Mouse (Mus musculus): ENCODE results near the gene Hnrnpl.

The Hnrnpl gene

DNA sequence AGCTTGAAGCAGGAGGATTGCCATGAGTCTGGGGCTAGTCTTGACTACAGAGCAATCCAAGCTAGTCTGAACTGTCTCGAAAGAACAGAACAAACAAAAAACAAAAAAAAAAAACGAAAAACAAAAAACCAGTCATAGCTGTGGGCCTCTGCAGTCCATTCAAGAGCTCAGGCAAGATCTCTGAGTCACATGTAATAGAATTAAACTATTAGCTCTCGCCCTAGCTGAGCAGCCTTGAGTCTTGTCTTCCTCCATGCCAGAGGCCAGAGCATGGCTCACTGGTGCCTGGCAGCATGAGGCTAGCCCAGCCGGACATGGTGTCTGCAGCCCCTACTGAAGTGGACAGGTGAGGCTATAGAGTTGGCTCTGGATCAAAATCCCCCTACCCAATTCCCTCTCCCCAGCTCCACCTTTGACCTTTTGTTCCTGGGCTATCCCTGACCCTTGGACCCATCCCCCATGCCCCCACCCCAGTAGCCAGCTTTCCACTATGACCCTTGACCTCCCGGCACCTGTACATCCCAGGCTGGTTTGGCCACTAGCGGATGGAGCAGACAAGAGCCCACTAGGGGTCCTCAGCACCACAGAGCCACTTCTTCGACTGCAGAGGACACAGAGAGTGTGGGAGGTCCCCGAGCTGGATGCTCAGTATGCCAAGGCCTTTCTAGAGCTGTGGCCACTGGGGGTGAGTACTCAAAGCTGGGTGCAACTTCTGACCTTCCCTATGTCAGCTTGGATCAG lies 18.1 kb upstream of the Hnrnpl start:
- peak; percentile 73 for DNase-seq (ENCODE audit: low spot score)

DNA sequence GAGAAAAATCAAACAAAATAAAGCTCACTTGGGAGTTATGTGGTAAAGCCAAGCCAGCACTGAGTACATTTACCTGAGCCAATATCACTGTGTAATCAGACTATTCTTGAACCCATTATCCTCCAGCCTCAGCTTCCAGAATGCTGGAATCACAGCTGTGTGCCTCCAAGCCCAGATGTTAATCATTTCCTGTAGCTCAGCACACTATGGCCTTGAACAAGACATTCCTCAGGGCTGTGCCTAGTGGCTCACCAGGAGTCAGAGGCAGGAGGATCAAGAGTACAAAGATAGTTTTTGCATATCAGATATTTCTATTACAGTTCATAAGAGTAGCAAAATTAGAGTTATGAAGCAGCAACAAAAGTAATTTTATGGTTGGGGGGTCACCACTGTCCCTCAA lies 16.6 kb upstream of the Hnrnpl start:
- DNase-seq (ENCODE audit: low spot score), result no peak

DNA sequence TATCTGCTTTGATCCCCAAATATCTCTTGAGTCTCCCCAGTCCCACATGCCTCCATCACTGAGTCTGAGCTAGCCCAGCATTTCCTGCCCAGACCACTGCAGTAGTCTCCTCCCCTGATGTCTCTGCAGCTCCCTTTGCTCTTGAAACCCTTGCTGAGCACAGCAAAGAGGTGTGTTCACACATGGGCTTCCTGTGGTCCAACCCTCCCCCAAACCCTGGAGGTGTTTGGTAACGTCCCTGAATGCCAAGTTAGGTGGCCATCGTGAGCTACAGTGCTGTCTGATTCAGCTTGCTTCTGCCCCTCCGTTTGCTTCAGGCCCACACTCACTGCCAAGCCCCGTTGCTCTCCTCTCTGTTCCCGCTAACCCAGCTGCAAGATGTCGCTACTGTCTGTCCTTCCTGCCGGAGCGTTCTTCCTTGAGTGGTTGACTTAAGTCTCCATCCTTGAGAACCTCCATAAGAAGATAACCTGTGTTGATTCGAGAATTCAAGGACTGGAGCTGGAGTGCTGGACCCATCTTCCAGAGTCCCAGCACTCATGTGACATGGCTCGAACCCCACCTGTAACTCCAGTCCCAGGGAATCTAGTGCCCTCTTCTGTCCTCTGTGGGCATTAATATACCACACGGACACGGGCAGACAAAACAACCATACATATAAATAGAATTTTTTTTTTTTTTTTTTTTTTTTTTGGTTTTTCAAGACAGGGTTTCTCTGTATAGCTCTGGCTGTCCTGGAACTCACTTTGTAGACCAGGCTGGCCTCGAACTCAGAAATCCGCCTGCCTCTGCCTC lies 15.8 kb upstream of the Hnrnpl start:
- DNase-seq (ENCODE audit: low spot score), result no peak

DNA sequence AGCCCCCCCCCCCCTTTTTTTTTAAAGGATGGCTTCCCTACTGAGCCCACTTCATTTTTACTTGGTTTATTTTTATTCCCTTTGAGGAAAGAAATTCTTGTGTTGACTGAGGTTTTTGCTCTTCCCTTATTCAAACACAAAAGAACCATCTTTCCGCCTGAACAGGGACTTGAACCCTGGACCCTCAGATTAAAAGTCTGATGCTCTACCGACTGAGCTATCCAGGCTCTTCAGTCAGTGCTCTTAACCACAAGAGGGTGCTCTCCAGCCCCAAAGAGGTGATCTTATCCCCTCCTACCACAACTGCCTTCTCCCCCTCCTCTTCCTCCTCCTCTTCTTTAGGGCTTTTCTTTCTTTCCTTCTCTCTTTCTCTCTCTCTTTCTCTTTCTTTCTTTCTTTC lies 14.5 kb upstream of the Hnrnpl start:
- DNase-seq (ENCODE audit: low spot score), result peak; percentile 45

DNA sequence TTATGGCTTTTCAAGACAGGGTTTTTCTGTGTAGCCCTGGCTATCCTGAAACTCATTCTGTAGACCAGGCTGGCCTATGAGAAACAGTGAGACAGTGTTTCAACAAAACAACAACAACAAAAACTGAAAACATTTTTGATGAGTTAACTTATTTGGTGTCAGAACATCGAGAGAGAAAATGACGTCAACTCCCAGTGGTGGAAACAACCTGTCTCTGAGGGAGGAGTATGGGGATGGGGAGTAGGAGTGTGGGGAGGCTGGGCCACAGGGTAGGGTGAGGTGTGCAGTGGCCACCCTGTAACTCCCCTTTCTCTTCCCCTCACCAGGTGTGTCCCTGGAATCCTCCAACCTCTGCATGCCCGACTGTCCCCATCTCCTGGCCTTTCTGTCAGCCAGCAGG lies 13.8 kb upstream of the Hnrnpl start:
- DNase-seq (ENCODE audit: low spot score), result no peak

DNA sequence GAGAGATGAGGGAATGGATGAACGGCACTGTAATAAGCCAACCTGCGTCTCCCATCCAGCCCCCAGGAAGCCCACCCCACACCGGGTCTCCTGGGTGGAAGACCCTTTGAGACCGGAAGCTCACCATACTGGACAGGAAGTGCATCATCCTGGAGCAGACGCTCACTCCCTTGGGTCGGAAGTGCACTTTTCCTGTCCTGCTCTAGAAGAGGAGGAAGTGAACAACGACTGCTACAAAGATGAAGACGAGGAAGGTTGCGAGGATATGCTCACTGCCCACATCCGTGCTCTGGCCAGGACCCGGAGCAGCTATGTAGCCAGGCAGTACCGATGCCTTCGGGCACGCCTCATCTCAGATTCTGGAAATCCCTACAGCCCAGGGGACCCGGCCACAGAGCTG lies 12.5 kb upstream of the Hnrnpl start:
- DNase-seq (ENCODE audit: low spot score), result no peak

DNA sequence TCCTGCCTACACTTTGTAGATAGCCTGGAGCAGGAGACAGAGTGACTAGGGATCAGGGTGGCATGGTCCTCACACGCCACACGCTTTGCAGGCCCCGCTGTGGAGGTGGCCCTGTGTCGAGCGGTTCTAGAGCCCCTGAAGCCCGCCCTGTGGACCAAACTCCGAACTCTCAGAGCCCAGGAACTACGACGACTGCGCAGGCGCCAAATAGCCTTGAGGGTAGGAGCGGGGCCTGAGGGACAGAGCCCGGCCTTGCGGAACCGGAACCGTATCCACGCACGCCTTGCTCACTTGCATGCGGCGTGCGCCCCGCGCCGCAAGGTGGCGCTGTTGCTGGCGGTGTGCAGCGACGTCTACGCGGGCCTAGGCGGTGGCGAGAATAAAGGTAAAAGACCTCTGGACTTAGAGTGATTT lies 11.8 kb upstream of the Hnrnpl start:
- DNase-seq (ENCODE audit: low spot score), result peak; percentile 80

DNA sequence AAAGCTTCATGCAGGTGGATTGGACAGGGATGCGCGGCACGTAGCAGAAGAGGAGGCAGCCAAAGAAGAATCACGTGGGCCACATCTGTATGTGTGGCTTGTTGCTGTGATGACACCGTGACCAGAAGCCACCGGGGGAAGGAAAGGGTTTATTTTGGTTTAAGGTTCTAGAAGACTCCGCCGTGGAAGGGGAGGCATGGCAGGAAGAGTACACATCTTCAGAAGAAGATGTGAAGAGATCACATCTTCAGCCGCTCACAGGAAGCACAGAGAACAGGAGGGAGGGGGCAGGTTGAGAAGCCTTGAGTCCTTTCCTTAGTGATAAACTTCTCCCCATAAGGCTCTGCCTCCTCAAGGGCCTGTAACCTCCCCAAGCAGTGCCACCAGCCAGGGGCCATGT lies 8.3 kb upstream of the Hnrnpl start:
- no peak for DNase-seq (ENCODE audit: low spot score)

DNA sequence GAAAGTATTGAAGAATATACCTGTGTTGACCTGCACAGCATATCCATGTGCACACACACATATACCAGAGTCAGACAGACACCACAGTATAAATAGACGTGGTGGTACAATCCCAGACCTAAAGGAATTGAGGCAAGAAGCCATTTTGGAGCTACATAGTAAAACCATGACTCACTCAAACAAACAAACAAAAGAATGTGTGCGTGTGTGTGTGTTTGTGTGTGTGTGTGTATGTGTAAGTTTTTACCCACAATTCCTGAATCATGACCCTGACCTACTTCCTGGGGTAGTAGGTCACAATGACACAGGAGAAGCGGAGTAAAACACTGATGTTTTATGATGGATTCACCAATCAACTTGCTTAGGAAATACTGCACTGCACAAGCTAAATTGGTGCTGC lies 6.9 kb upstream of the Hnrnpl start:
- peak; percentile 50 for DNase-seq (ENCODE audit: low spot score)

DNA sequence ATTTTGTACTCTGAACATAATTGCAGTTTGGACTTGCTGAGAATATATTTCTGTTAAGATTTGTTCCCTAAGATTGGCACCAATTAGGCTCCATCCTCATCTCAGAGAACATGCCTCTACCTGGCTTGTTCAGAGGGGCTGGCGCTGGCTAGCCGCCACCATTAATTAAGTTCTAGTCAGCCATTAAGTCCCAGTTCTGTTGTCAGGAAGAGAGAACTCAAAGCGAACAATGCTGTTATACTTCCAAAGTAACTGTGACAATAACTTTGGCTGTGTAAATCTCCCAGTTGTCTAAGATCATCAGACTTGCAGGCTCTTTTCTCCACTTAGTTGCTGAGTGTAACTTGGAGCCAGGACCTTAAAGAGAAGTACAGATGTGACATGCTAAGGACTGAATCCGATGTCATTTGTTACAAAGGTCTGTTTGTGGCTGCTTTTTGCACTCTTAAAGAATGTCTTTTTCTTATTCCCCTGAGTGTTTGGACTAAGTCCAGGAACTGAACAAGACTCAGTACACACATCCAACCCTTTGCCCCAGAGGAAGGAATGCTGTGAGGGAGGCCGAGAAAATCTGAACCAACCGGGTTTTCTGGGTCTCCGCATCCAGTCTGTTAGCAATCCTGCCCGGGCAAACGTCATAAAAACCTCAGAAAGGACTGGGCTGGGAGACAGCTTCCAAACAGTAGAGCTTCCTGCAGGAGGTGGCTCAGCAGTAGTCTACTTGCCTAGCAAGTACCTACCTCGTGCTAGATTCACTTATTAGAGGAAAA lies 6.3 kb upstream of the Hnrnpl start:
- peak; percentile 47 for DNase-seq (ENCODE audit: low spot score)

DNA sequence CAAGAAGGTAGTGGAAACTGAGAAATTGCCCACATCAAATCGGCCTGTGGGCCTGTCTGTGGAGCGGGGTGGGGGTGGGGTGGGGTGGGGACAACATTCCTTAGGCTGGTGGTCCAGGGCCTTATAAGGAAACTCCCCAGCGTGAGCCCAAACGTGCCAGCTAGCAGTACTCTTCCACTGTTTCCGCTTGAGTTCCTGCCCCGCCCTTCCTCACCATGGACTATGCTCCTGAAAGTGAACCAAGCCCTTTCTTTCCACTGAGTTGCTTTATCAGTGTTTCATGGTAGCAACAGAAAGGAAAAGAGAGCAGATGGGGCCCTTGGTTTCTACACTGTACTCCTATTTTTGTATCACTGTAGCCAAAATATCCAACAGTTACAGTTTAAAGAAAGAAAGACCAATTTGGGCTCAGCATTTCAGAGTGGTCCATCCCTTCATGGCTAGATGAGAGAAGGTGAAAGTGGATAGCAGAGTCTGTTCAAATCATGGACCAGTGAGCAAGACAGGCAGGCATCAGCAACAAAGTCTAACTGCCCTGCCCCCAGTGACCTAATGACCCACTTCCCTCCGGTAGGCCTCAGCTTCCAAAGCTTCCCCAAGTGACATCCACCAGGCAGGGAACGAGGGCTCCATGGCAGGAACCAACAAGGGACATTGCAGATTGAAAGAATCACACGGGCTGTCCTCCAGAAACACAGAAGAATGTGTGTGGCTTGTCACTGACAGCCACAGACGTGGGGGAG lies 5.3 kb upstream of the Hnrnpl start:
- peak; percentile 79 for DNase-seq (ENCODE audit: low spot score)

DNA sequence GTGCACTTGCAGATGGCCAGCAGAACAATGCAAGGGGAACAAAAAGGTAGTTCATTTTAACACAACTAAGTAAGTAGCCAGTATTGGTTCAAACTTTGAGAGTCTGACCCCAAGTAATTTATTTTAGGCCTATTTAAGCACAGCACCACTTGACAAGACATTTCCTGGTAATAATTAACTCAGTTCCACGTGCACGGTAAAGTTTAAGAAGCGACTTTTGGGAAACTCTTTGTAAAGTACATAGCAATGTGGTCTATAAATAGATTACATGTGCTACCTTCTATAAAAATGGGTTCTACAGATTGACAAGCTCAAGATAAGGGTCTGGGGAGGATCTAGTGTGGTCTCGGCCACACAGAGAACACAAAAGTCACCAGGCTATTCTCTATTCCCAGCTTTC lies 4.6 kb upstream of the Hnrnpl start:
- DNase-seq (ENCODE audit: low spot score), result no peak

DNA sequence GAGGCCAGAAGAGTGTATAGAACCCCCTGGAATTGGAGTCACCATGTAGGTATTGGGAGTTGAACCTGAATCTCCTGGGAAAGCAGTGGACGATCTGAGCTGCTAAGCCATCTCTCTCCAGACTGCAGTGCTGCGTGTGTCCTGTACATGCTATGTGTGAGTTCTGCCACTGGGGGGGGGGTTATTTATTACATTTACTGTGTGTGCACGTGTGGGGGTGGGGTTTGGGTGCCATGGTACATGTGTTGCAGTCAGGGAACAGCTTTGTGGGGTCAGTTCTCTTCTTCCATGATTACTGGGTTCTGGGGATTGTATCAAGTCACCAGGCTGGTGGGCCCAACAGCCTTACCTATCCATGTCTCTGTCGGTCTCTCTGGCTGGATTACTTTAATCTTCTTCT lies 1.5 kb upstream of the Hnrnpl start:
- peak; percentile 43 for DNase-seq (ENCODE audit: low spot score)

DNA sequence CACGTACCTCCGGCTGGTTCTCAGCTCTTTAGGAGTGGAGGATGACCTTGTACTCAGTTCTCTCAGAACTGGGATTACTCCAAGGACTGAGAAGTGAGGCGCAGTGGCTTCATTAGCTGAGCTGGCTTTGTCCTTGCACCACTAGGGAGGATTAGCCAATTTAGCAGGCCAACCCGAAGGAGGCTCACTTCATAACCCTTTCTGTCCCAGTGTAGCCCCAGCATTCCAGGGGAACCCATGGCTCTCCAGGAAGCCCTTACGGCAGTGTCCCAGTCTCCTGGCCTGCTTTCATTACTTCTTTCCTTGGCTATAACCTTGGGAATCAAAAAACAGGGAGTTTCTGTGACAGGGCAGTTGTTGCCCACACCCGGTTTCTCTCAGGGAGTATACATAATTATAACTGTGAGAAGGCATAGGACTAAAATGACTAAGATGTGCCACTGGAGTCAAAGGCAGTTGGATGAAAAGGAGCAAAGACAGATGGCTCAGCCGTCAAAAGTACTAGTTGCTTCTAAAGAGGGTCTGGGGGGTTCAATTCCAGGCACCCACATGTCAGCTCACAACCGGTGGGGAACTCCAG lies 610 bp upstream of the Hnrnpl start:
- DNase-seq (ENCODE audit: low spot score), result peak; percentile 44

DNA sequence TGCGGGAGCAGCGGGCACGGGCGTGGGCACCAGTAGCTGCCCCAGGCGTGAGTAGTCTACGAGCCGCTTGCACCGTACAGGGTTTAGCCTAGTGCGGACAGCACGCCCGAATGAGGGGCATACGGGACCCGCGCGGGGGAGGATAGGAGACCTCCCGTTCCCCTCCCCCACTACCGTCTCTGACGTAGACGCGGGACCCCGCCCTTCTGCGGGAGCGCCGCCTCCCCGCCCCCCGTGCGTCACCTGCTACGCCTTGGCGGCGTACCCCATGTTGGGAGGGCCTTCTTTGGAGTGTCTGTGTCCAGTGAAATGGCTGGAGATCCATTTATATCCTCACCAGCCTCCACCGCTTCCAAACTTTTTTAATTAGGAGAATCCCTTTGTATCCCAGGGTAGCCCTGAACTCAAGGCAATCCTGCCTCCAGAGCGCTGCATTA lies 634 bp downstream of the Hnrnpl start:
- DNase-seq (ENCODE audit: low spot score), result peak; percentile 93

DNA sequence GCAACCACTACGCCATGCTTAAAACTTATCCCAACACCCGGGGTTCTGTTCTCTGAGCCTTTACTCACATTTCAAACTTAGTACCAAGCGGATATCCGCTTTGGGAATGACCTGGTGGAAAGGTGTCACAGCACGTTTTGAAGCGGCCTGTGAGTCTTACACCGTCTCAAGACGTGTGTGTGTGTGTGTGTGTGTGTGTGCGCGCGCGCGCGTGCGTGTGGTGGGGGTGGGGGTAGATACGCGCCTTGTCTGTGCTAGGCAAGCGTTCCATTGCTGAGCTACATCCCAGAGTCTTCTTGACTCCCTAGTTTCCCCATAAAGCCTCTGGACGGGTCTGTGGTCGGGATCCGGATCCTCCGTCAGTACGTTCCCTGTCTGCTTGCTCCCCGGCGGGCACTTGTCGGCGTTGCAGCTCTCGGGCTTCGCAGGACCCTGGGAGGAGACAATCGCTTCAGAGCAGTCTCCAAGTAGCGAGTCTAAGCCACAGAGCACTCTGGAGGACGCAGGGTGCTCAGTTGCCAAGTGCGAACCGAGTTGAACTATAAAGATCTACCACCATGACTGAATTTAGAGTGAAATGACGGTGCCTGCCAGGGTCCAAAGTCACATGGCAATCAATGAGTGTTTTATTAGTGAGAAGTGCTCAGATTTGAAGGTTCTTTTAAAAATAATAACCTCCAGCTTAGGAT lies 1.2 kb downstream of the Hnrnpl start:
- peak; percentile 63 for DNase-seq (ENCODE audit: low spot score)

DNA sequence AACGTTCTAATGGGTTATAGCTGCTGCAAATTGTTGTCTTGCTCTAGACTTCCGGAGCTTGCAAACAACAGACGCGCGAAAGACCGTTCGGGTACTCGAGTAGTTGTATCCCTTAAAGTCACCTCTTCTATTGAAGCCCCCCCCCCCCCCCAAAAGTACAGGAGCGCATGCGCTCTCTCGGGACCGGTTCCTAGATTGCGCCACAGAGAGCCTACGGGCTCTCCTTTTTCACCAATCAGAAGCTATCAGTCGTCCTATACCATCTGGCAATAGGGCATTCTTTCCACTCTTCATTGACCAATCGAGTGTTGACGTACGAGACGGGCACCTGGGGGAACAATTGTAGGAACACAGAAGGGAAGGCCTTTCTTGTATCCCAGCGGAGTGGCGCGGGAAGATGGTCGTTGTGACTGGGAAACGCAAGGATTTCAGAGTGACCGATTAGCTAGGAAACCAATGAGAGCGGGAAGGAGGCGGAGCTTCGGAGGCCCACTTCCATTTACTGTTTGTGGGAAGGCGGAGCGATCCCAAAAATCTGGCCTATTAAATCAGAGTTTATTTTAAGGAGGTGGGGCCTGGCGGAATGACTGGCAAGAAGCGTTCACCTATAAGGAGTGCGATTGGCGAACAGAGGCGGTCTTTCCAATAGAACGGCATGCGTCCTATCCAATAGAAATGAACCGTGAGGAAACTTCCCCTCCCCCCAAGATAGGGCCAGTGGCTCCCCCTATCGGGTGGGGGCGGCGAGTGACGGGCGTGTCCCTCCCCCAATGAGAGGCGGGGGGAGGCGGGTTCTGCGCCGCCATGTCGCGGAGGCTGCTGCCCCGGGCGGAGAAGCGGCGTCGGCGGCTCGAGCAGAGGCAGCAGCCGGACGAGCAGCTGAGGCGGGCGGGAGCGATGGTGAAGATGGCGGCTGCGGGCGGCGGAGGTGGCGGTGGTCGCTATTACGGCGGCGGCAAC lies 2.0 kb downstream of the Hnrnpl start:
- DNase-seq (ENCODE audit: low spot score), result peak; percentile 100

DNA sequence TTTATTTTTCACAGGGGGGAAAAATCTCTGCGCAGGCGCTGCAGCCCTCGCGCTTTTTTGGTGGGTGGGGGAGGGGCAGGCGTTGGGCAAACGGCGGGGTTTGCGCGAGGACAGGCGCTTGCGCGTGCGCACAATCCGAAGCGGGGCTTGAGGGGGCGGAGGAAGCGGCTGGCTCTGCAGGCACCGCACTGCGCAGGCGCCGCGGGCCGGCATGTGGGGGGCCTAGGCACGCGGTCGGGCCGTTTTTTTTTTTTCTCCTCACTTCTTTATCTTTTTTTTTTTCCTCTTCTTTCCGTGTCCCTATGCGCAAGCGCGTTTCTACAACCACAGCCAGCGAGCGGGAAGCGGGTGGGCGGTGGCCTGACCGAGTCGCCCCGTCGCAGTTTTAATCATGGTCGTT lies 2.9 kb downstream of the Hnrnpl start:
- peak; percentile 95 for DNase-seq (ENCODE audit: low spot score)

DNA sequence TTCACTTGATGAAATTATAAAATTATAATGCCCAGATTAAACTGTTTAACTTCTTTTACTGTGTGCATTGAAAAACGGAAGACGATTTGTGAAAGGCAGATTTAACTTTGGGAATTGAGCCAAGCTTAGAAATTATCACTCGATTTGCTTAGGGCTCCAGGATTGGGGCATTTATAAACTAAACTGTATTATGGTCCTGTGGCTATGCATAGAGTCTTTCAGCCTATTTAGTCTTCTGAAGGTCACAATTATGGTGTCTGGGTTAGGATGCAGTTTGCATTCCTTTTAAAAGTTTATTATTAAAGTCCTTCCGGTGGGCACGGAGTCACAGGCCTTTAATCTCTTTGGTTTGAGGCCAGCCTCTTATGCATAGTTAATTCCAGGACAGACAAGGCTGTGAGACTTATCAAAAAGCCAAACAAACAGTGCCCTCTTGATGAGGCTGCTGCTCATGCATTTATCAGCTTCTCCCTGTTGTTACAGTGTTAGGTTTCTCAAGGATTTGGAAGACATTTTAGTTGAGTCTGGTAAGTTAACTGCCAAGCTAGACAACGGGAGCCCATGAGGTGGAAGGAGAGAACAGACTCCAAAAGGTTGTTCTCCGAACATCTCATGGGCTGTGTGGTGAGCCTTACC lies 3.4 kb downstream of the Hnrnpl start:
- DNase-seq (ENCODE audit: low spot score), result no peak

Data from retina, embryonic 14.5 days (tissue).